Mouse (Mus musculus) megakaryocyte, embryonic 14.5 days (primary cell): ENCODE results near the gene Slc39a5.

Source experiments
- FLI1 ChIP-seq: IDR thresholded peaks from 2 replicates; pipeline ENCODE4 v1.6.1; 2012; ENCODE audit warnings: low read length, inconsistent platforms, mixed read lengths
- GATA1 ChIP-seq: IDR thresholded peaks from 3 replicates; pipeline ENCODE4 v1.6.1; 2012; ENCODE audit warnings: mixed read lengths, low read length, inconsistent platforms, borderline replicate concordance

GRCm38 (mm10) chr10:128444354-128444753, 43.3 kb upstream of the Slc39a5 start:
- TF ChIP-seq GATA1 = no peak
- TF ChIP-seq FLI1 = no peak
